Mouse (Mus musculus): Measurements from ENCODE around the gene Epha3. TPM values are rescaled to one million over a fixed set of nuclear protein-coding genes. Genes with fewer than 3 reads are reported as not detected.
A peak's percentile ranks its signal among the peaks of the same experiment; 100 is the strongest.

The Epha3 gene
- 76.8 and 84.3 TPM in 2 replicates for polyA plus RNA-seq (2015; fragmentation: Nextera tagmentation; extraction: Ambion mirVana)

DNA sequence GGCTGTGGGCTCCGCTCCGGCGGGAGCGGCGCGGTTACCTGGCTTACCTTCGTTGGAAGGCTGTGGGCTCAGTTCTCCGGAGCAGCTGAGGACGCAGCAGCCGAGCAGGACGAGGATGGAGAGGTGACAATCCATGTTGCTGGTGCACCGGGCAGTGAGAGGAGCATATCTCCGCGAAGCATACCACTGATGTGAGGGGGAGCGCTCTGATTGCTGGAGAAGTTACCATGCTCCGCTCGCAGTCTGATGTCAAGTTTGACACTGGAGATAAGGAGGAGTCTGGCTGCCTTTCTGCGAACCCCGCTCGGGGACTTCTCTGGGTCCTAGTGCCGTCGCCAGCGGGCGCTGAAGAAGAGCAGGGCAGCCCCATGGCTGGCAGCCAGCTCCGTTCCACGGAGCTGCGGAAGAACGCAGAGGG, at the start of gene Epha3:
Gene Epha3, minus strand, starts transcription at position 263 of the 418 bp plus-strand sequence.
- H3K9ac ChIP-seq (replicated peaks; ENCODE audit: low read depth, low read length), result peak within 1 kb of the TSS; percentile 80
- H3K9me3 ChIP-seq (ENCODE audit: control insufficient read depth, low read length), result no peaks in the 10 kb centered on the region
- H3K4me1 ChIP-seq (replicated peaks; ENCODE audit: control insufficient read depth, insufficient read depth, low read length), result no peaks in the 10 kb centered on the region; the same call in 1 of the 2 replicates
- peak within 1 kb of the TSS; percentile 84 for H3K4me3 ChIP-seq (replicated peaks; ENCODE audit: low read length)
- ATAC-seq, result peak; percentile 95
- no peaks in the 10 kb centered on the region for H3K27me3 ChIP-seq (replicated peaks; ENCODE audit: control insufficient read depth, insufficient read depth, low read length)
- no peaks in the 10 kb centered on the region for H3K36me3 ChIP-seq (ENCODE audit: control insufficient read depth, insufficient read depth)
- WGBS, result under 1% methylated on average over 28 of the region's 28 CpGs
- H3K27ac ChIP-seq (ENCODE audit: low read length), result peak within 1 kb of the TSS; percentile 94
- H3K4me2 ChIP-seq (ENCODE audit: low read length), result peak within 1 kb of the TSS; percentile 68

DNA sequence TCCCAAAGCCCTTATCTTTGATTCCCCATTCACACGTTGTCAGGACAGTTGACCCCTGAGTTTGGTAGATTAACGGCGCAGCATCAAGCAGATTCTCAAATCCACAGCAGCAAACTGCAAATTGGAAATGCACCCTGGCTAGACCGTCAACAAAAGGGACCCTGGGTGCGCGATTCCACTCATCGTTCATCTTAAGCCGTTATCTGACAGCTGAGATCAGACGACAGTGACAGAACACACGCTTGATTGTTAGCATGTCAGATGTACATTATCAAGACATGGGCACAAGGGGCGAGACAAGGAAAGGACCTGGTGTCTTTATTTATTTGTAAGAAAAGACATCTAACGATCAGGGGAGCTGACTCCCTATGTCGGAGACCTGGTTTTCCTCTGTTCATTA, 39.5 kb upstream of the Epha3 start:
- Histone ChIP-seq H3K4me3 (replicated peaks; ENCODE audit: low read length) (peak overlapping the region; percentile 29), H3K9ac (replicated peaks; ENCODE audit: low read depth, low read length) (0 out of 2 replicates have a peak overlapping the region, but pooled peaks have one; percentile 31), H3K27ac (ENCODE audit: low read length) (peak overlapping the region; percentile 2; the same call in 1 of the 2 replicates), H3K4me2 (ENCODE audit: low read length) (peak overlapping the region; percentile 37), H3K27me3 (replicated peaks; ENCODE audit: control insufficient read depth, insufficient read depth, low read length) (no peaks in the 10 kb centered on the region), H3K36me3 (ENCODE audit: control insufficient read depth, insufficient read depth) (no peaks in the 10 kb centered on the region), H3K9me3 (ENCODE audit: control insufficient read depth, low read length) (no peaks in the 10 kb centered on the region), H3K4me1 (replicated peaks; ENCODE audit: control insufficient read depth, insufficient read depth, low read length) (peaks cover 2% of the 10 kb centered on the region; the same call in 1 of the 2 replicates)
- 19% methylated on average over 13 of the region's 13 CpGs for WGBS
- ATAC-seq, result peak; percentile 58

DNA sequence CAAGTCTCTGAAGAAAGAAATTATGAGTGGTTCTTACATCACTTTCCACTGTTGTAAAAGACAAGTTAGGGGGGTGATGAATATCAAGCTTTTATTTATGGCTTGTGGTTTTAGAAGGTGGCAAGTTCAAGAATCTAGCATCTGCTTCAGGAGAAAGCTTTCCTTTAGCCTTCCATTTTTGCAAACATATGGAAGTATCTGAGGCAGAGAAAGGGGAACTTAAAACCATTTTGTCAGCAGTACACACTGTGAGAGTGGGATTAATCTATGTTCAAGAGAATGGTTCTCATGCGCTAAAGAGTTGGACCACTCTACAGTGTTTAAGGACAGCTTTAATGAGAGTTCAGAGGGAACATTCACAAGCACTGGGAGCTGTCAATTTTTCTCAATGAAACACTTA, 17.2 kb upstream of the Epha3 start:
- Histone ChIP-seq H3K9me3 (ENCODE audit: control insufficient read depth, low read length) (no peaks in the 10 kb centered on the region), H3K27me3 (replicated peaks; ENCODE audit: control insufficient read depth, insufficient read depth, low read length) (no peaks in the 10 kb centered on the region), H3K4me3 (replicated peaks; ENCODE audit: low read length) (no peak overlapping the region), H3K4me1 (replicated peaks; ENCODE audit: control insufficient read depth, insufficient read depth, low read length) (no peaks in the 10 kb centered on the region), H3K9ac (replicated peaks; ENCODE audit: low read depth, low read length) (no peak overlapping the region), H3K36me3 (ENCODE audit: control insufficient read depth, insufficient read depth) (no peaks in the 10 kb centered on the region), H3K4me2 (ENCODE audit: low read length) (no peak overlapping the region), H3K27ac (ENCODE audit: low read length) (no peak overlapping the region)
- WGBS, result 98% methylated on average over 1 of the region's 1 CpGs
- ATAC-seq, result no peak

DNA sequence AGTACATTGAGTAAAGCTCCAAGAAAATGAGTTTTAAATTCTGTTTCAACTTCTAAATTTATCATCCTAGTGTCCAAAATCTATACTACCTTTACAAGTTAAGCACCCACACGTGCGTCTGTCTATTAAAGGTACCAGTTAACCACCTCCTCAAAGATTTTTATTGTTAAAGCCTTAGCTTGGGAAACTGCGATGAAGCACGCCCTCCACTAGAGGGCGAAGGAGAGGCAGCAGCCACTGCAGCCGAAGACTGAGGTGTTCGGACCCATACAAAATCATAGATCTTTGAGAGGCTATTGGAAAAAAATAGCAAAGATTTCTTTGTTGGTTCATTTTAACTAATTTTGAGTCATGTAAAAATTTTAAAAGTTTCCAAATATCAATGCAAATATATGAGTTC, 8.3 kb upstream of the Epha3 start:
- Histone ChIP-seq H3K27ac (ENCODE audit: low read length) (no peak overlapping the region), H3K4me3 (replicated peaks; ENCODE audit: low read length) (no peak overlapping the region), H3K4me2 (ENCODE audit: low read length) (no peak overlapping the region), H3K4me1 (replicated peaks; ENCODE audit: control insufficient read depth, insufficient read depth, low read length) (no peaks in the 10 kb centered on the region), H3K27me3 (replicated peaks; ENCODE audit: control insufficient read depth, insufficient read depth, low read length) (no peaks in the 10 kb centered on the region; the same call in 1 of the 2 replicates), H3K36me3 (ENCODE audit: control insufficient read depth, insufficient read depth) (no peaks in the 10 kb centered on the region), H3K9ac (replicated peaks; ENCODE audit: low read depth, low read length) (no peak overlapping the region), H3K9me3 (ENCODE audit: control insufficient read depth, low read length) (no peaks in the 10 kb centered on the region)
- WGBS, result 12% methylated on average over 7 of the region's 7 CpGs
- ATAC-seq, result no peak

DNA sequence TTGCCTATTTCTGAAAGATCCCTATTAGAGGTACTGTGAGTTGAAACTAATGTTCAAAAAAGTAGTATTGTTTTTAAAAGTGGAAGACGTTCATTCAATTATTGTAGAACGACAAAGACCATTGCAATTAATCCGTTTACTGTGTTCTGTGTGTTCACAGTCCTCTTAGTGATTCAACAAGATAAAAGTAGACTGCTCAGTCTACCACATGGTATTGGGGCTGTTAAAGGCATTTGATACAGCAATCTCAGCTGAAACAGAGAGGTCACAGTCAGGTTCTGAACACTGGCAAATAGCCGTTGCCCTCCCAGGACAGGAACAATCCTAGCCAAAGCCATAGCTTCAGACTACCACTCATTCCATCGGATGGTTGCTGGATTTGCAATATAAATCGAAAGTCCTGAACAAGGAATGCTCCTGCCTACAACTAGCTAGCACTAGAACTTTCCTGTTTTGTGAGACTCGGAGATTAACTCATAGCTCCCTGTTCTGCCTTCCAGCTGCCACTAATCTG, 545 bp upstream of the Epha3 start:
- peak overlapping the region; percentile 84 for H3K4me3 ChIP-seq (replicated peaks; ENCODE audit: low read length)
- no peaks in the 10 kb centered on the region; the same call in 1 of the 2 replicates for H3K4me1 ChIP-seq (replicated peaks; ENCODE audit: control insufficient read depth, insufficient read depth, low read length)
- peak; percentile 38; the same call in 1 of the 2 replicates for ATAC-seq
- H3K9ac ChIP-seq (replicated peaks; ENCODE audit: low read depth, low read length), result peak overlapping the region; percentile 80
- WGBS, result 29% methylated on average over 7 of the region's 7 CpGs
- peak overlapping the region; percentile 68 for H3K4me2 ChIP-seq (ENCODE audit: low read length)
- no peaks in the 10 kb centered on the region for H3K9me3 ChIP-seq (ENCODE audit: control insufficient read depth, low read length)
- H3K36me3 ChIP-seq (ENCODE audit: control insufficient read depth, insufficient read depth), result no peaks in the 10 kb centered on the region
- H3K27me3 ChIP-seq (replicated peaks; ENCODE audit: control insufficient read depth, insufficient read depth, low read length), result no peaks in the 10 kb centered on the region; the same call in 1 of the 2 replicates
- no peak overlapping the region; the same call in 1 of the 2 replicates for H3K27ac ChIP-seq (ENCODE audit: low read length)

DNA sequence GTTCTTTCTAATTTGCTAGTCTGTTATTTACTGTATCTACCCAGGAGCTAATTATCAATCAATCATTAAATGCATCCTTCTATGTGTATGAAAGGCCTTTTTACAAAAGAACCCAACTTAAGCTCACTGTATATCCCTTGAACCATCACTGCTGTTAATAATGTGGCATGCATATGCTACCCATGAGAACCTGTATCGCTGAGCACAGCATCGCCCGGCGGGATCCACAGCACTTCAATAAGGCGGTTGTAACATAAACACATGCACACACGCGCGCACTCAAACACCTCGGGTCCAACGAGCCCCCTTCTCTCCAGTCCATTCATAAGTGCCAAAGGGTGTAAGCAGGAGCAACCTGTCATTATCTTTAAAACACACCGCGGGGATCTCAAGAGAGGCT, 794 bp downstream of the Epha3 start:
- H3K36me3 ChIP-seq (ENCODE audit: control insufficient read depth, insufficient read depth), result no peaks in the 10 kb centered on the region
- peak; percentile 67 for ATAC-seq
- no peaks in the 10 kb centered on the region for H3K9me3 ChIP-seq (ENCODE audit: control insufficient read depth, low read length)
- H3K27me3 ChIP-seq (replicated peaks; ENCODE audit: control insufficient read depth, insufficient read depth, low read length), result no peaks in the 10 kb centered on the region
- under 1% methylated on average over 12 of the region's 12 CpGs for WGBS
- peak overlapping the region; percentile 68 for H3K4me2 ChIP-seq (ENCODE audit: low read length)
- no peaks in the 10 kb centered on the region; the same call in 1 of the 2 replicates for H3K4me1 ChIP-seq (replicated peaks; ENCODE audit: control insufficient read depth, insufficient read depth, low read length)
- peak overlapping the region; percentile 84 for H3K4me3 ChIP-seq (replicated peaks; ENCODE audit: low read length)
- H3K9ac ChIP-seq (replicated peaks; ENCODE audit: low read depth, low read length), result peak overlapping the region; percentile 80
- H3K27ac ChIP-seq (ENCODE audit: low read length), result peak overlapping the region; percentile 85

DNA sequence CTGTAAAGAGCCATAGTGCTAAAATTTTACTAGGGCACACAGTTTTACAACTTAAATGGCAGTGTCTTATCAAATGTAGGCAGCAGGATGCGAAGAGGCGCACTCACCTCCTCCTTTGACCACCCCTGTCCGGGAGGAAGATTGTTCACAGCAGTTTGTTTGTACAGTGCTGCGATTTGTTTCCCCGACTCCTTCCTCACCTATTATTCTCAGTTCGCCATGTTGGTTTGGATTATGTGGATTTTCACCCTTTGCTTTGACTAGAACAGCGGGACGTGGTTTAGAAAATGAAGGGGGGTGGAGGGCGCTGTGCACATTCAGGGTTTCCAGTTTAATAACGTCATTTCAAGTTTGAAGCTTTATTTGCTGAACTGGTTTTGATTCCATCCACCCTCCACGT, 6.4 kb downstream of the Epha3 start:
- Histone ChIP-seq H3K36me3 (ENCODE audit: control insufficient read depth, insufficient read depth) (no peaks in the 10 kb centered on the region), H3K9ac (replicated peaks; ENCODE audit: low read depth, low read length) (peak overlapping the region; percentile 84), H3K27ac (ENCODE audit: low read length) (peak overlapping the region; percentile 92), H3K4me3 (replicated peaks; ENCODE audit: low read length) (peak overlapping the region; percentile 79), H3K4me1 (replicated peaks; ENCODE audit: control insufficient read depth, insufficient read depth, low read length) (peaks cover 6% of the 10 kb centered on the region), H3K9me3 (ENCODE audit: control insufficient read depth, low read length) (no peaks in the 10 kb centered on the region), H3K4me2 (ENCODE audit: low read length) (peak overlapping the region; percentile 74), H3K27me3 (replicated peaks; ENCODE audit: control insufficient read depth, insufficient read depth, low read length) (no peaks in the 10 kb centered on the region)
- WGBS, result under 1% methylated on average over 11 of the region's 11 CpGs
- peak; percentile 36 for ATAC-seq

DNA sequence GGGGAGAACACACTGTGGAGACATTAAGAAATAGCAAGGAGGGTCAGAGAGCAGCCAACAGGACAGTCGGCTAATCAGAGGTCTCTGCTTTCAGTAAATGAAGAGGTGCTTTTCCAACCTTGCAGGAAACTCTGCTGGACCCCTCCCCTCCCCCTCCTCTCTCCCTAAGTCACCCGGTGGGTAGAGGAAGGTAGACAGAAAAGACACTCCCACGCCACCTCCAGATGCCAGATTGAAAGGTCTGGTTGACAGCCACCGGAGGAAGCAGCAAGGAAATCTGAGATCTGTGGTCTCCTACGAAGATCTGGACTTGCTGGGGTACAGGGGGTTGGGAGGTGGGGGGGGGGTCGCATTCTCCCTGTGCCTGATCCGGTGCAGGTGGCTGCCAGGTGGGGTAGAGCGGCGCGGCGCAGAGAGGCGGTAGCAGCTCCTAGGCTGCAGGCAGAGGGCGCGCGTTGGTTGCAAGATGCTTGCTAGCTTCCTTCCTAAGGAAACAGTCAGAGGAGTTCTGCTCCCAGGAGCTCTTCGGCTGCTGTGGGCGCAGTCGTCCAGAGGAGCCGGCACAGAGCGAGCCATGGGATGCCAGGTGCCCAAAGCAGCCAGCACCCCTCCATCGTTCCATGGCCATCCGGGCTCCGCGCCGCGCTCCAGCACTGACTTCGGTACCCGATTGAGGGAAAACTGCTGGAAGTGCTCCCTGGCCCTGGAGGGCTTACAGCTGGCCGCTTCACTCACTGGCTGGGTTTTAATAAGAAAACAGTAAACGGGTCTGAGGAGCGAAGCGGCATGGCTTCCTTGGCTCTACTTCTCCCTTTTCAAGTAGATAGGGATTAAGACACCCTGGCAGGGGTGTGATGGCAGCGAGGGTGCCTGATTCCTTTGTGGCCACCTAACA, 7.1 kb downstream of the Epha3 start:
- ATAC-seq, result peak; percentile 95
- Histone ChIP-seq H3K27me3 (replicated peaks; ENCODE audit: control insufficient read depth, insufficient read depth, low read length) (no peaks in the 10 kb centered on the region), H3K36me3 (ENCODE audit: control insufficient read depth, insufficient read depth) (no peaks in the 10 kb centered on the region), H3K4me2 (ENCODE audit: low read length) (peak overlapping the region; percentile 74), H3K4me1 (replicated peaks; ENCODE audit: control insufficient read depth, insufficient read depth, low read length) (peaks cover 6% of the 10 kb centered on the region), H3K4me3 (replicated peaks; ENCODE audit: low read length) (peak overlapping the region; percentile 79), H3K9me3 (ENCODE audit: control insufficient read depth, low read length) (no peaks in the 10 kb centered on the region), H3K9ac (replicated peaks; ENCODE audit: low read depth, low read length) (peak overlapping the region; percentile 84), H3K27ac (ENCODE audit: low read length) (peak overlapping the region; percentile 92)
- 2% methylated on average over 33 of the region's 33 CpGs for WGBS

DNA sequence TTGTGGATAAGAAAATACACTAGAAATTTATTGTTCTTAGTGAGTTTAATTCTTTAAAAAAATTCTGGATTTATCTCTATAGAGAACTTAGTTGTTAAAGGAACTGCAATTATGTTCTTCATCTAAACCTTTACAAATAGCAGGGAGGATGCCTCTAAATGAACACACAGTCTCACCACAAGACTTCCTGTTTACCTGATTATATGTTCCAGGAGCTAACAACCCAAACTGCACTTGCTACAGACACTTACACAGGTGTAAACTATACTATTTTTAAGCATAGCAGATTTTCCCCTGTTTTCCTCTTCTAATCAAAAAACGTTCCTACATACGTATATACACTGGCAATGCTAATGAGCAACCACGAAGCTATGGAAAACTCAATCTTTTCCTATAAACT, 13.7 kb downstream of the Epha3 start:
- H3K27ac ChIP-seq (ENCODE audit: low read length), result no peak overlapping the region
- no peak overlapping the region for H3K4me2 ChIP-seq (ENCODE audit: low read length)
- H3K4me3 ChIP-seq (replicated peaks; ENCODE audit: low read length), result no peak overlapping the region
- H3K36me3 ChIP-seq (ENCODE audit: control insufficient read depth, insufficient read depth), result no peaks in the 10 kb centered on the region
- WGBS, result 82% methylated on average over 3 of the region's 3 CpGs
- H3K4me1 ChIP-seq (replicated peaks; ENCODE audit: control insufficient read depth, insufficient read depth, low read length), result no peaks in the 10 kb centered on the region
- ATAC-seq, result no peak
- H3K27me3 ChIP-seq (replicated peaks; ENCODE audit: control insufficient read depth, insufficient read depth, low read length), result no peaks in the 10 kb centered on the region
- no peaks in the 10 kb centered on the region for H3K9me3 ChIP-seq (ENCODE audit: control insufficient read depth, low read length)
- no peak overlapping the region for H3K9ac ChIP-seq (replicated peaks; ENCODE audit: low read depth, low read length)
